Mouse (Mus musculus): Measurements from ENCODE around the gene Zfp69.

DNA sequence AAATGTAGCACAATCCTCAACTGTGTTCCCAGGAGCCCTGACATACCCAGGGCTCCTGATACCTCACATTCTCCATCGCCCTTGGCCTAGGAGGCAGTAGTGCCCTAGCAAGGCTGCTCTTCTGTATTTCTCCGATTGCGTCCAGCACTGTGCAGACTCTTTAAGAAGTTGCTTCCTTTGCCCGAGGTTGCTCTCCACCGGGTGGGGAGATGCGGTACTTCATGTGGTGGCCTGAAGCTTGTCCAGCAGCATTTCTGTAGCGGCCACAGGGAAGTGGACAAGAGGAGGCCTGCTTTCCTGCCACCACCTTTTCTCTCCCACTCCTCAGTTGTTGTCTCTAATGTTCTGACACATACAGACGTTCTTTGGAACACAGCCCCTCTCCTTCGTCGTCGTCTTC is 56.9 kb downstream of the Zfp69 start:
- no peak for TF ChIP-seq CTCF (IDR thresholded peaks at IDR 0.05; ENCODE audit: borderline replicate concordance, control insufficient read depth, extremely low read depth, insufficient read depth, low read length, poor library complexity)
- no peak for TF ChIP-seq POLR2A (IDR thresholded peaks at IDR 0.05; ENCODE audit: control insufficient read depth, extremely low read depth, insufficient read depth, low read length, poor library complexity)
